Mouse (Mus musculus) hindbrain, embryonic 10.5 days (tissue): ENCODE data around the gene Ceacam12. TPM values are rescaled to one million over a fixed set of nuclear protein-coding genes. Genes with fewer than 3 reads are reported as not detected.
"Not testable (repeated sequence)": the region's sequence is repeated elsewhere in the genome, so short reads cannot be mapped to it uniquely, and the experiment has no call there.

ENCODE experiments used
- DNase-seq: peaks from one replicate; pipeline ENCODE4 v3.0.0-alpha.2; 2017; ENCODE audit warnings: low spot score
- H3K27ac ChIP-seq: fragments of 300-500 bp; sonication (generic); 2 replicates; pipeline ENCODE4 v1.5.1; 2016; ENCODE audit warnings: mild to moderate bottlenecking, moderate library complexity
- H3K27me3 ChIP-seq: fragments of 300-500 bp; sonication (generic); 2 replicates; pipeline ENCODE4 v1.6.1; 2016; ENCODE audit warnings: mild to moderate bottlenecking; ENCODE audit not compliant: poor library complexity, insufficient read depth, severe bottlenecking
- H3K36me3 ChIP-seq: fragments of 300-500 bp; sonication (generic); 2 replicates; pipeline ENCODE4 v1.6.1; 2016; ENCODE audit warnings: mild to moderate bottlenecking, moderate library complexity
- H3K4me1 ChIP-seq: fragments of 300-500 bp; sonication (generic); replicated peaks from 2 replicates; pipeline ENCODE4 v1.6.1; 2016; ENCODE audit warnings: mild to moderate bottlenecking
- H3K4me3 ChIP-seq: fragments of 300-500 bp; sonication (generic); 2 replicates; pipeline ENCODE4 v1.5.1; 2016; ENCODE audit warnings: mild to moderate bottlenecking, moderate library complexity
- H3K9me3 ChIP-seq: fragments of 300-500 bp; sonication (generic); 2 replicates; pipeline ENCODE4 v1.6.1; 2016; ENCODE audit warnings: mild to moderate bottlenecking, moderate library complexity
- WGBS: fragments of 180-500 bp; shearing (Covaris S2); methylation state at CpG from one replicate; pipeline ENCODE4 v1.1.7; 2016; 5-methylcytosine and 5-hydroxymethylcytosine counted together
- polyA plus RNA-seq: library from polyadenylated mRNA; unstranded; fragments of >200 nt; fragmentation: Nextera tagmentation; extraction: Ambion mirVana; gene quantifications from 2 replicates; pipeline ENCODE4 v1.2.1, GENCODE M21; 2016

Gene Ceacam12
- not detected in 2 replicates for polyA plus RNA-seq

GRCm38 (mm10) chr7:18065629-18066028, at the start of gene Ceacam12:
TSS of gene Ceacam12 (plus strand) at chr7:18065929.
- H3K27me3 ChIP-seq, result no peaks in the 10 kb centered on the region
- H3K36me3 ChIP-seq, result no peaks in the 10 kb centered on the region
- H3K9me3 ChIP-seq, result peaks cover 89% of the 10 kb centered on the region
- H3K27ac ChIP-seq, result no peak within 1 kb of the TSS
- no peak for DNase-seq
- no peak within 1 kb of the TSS for H3K4me3 ChIP-seq
- H3K4me1 ChIP-seq, result no peaks in the 10 kb centered on the region
- 71% methylated on average over 1 of the region's 1 CpGs for WGBS

- H3K4me1 ChIP-seq, H3K36me3 ChIP-seq, H3K4me3 ChIP-seq, H3K27ac ChIP-seq, H3K27me3 ChIP-seq, DNase-seq: not testable (repeated sequence)
- peaks cover 76% of the 10 kb centered on the region for H3K9me3 ChIP-seq
- WGBS, result 79% methylated on average over 1 of the region's 1 CpGs
Measured at GRCm38 (mm10) chr7:18073821-18074220, 8.1 kb downstream of the Ceacam12 start.

GRCm38 (mm10) chr7:18100785-18101184, 35.1 kb downstream of the Ceacam12 start:
- no peaks in the 10 kb centered on the region for H3K27me3 ChIP-seq
- H3K9me3 ChIP-seq, result peaks cover 74% of the 10 kb centered on the region
- WGBS, result 44% methylated on average over 2 of the region's 2 CpGs
- H3K36me3 ChIP-seq, result no peaks in the 10 kb centered on the region
- no peak overlapping the region for H3K4me3 ChIP-seq
- no peaks in the 10 kb centered on the region for H3K4me1 ChIP-seq
- DNase-seq, result no peak
- no peak overlapping the region for H3K27ac ChIP-seq

Other genes with a start within 250 kb of the Ceacam12 start
- not detected in 2 replicates for gene Gm5155, start 194.2 kb upstream of the Ceacam12 start, polyA plus RNA-seq
- gene Ceacam11, start 93.8 kb upstream of the Ceacam12 start, polyA plus RNA-seq, result not detected in 2 replicates
- not detected in 2 replicates for gene Ceacam13, start 56.0 kb upstream of the Ceacam12 start, polyA plus RNA-seq
- not detected in 2 replicates for gene Igfl3, start 110.6 kb downstream of the Ceacam12 start, polyA plus RNA-seq
- gene Mill1, start 179.4 kb downstream of the Ceacam12 start, polyA plus RNA-seq, result not detected in 2 replicates